ENCODE assay signal across 28 mouse cellular contexts in genomic region chr6:100221803-100222202, GRCm38 (mm10).
A peak's percentile ranks its signal among the peaks of the same experiment; 100 is the strongest.
DNase-seq lines count a peak whose midpoint lies in the region; ATAC-seq and TF ChIP-seq lines count a peak whose summit lies in the region.
"Had no signal": no experiment of that assay in that cellular context is flagged by ENCODE, and none has a peak within 500 bp of the region (broad histone marks: within the 10 kb centered on the region; RNA-seq: fewer than 3 reads in every experiment).

No protein-coding gene starts in this region.

- no peaks in the 10 kb centered on the region for H3K9me3 ChIP-seq in embryonic facial prominence, embryonic 12.5 days
- H3K9me3 ChIP-seq in embryonic facial prominence, embryonic 10.5 days = no peaks in the 10 kb centered on the region
- no peaks in the 10 kb centered on the region for H3K9me3 ChIP-seq in intestine, embryonic 14.5 days (ENCODE audit: control insufficient read depth, low read length)
- H3K9me3 ChIP-seq in limb, embryonic 14.5 days (ENCODE audit: control insufficient read depth, low read length) = no peaks in the 10 kb centered on the region
- H3K9me3 ChIP-seq: embryonic facial prominence, embryonic 15.5 days; forebrain, embryonic 12.5 days; G1E; heart, embryonic 10.5 days; hindbrain, embryonic 12.5 days; liver, embryonic 15.5 days; lung, embryonic 15.5 days; stomach, embryonic 15.5 days had no signal

- no peaks in the 10 kb centered on the region; the same call in 1 of the 2 replicates for H3K27me3 ChIP-seq in embryonic facial prominence, embryonic 12.5 days
- peaks cover 12% of the 10 kb centered on the region; the same call in 1 of the 2 replicates for H3K27me3 ChIP-seq in embryonic facial prominence, embryonic 10.5 days (replicated peaks; ENCODE audit: low read depth, poor library complexity, severe bottlenecking)
- no peaks in the 10 kb centered on the region for H3K27me3 ChIP-seq in intestine, embryonic 14.5 days (replicated peaks; ENCODE audit: control insufficient read depth, insufficient read depth, low read length)
- no peaks in the 10 kb centered on the region for H3K27me3 ChIP-seq in limb, embryonic 14.5 days (ENCODE audit: control insufficient read depth, insufficient read depth, low read length)
- H3K27me3 ChIP-seq: embryonic facial prominence, embryonic 15.5 days; liver, embryonic 15.5 days; lung, embryonic 15.5 days; stomach, embryonic 15.5 days had no signal

- H3K4me1 ChIP-seq in embryonic facial prominence, embryonic 12.5 days = peaks cover 36% of the 10 kb centered on the region
- H3K4me1 ChIP-seq in embryonic facial prominence, embryonic 10.5 days = peaks cover 60% of the 10 kb centered on the region
- H3K4me1 ChIP-seq in intestine, embryonic 14.5 days (replicated peaks; ENCODE audit: control insufficient read depth, insufficient read depth, low read length) = peaks cover 21% of the 10 kb centered on the region
- peaks cover 45% of the 10 kb centered on the region for H3K4me1 ChIP-seq in limb, embryonic 14.5 days (ENCODE audit: control insufficient read depth, insufficient read depth, low read length)
- H3K4me1 ChIP-seq: liver, embryonic 15.5 days had no signal

- H3K36me3 ChIP-seq in embryonic facial prominence, embryonic 12.5 days = no peaks in the 10 kb centered on the region
- no peaks in the 10 kb centered on the region for H3K36me3 ChIP-seq in embryonic facial prominence, embryonic 10.5 days (replicated peaks)
- no peaks in the 10 kb centered on the region for H3K36me3 ChIP-seq in intestine, embryonic 14.5 days (ENCODE audit: control insufficient read depth, insufficient read depth, low read length)
- H3K36me3 ChIP-seq in limb, embryonic 14.5 days (ENCODE audit: control insufficient read depth, insufficient read depth, low read length) = no peaks in the 10 kb centered on the region
- H3K36me3 ChIP-seq: forebrain, embryonic 12.5 days; heart, embryonic 10.5 days; hindbrain, embryonic 12.5 days; liver, embryonic 15.5 days; lung, embryonic 15.5 days; stomach, embryonic 15.5 days had no signal

- no peak for DNase-seq in embryonic facial prominence, embryonic 10.5 days (ENCODE audit: low spot score)
- DNase-seq in MN1 (ENCODE audit: low spot score) = peak; percentile 71
- DNase-seq in intestine, embryonic 14.5 days (ENCODE audit: low spot score) = no peak
- DNase-seq in limb, embryonic 14.5 days (ENCODE audit: low spot score) = no peak
- no peak for DNase-seq in kidney, adult 8-10 months
- DNase-seq in spleen, adult 12 weeks (ENCODE audit: low spot score) = no peak
- DNase-seq: adrenal gland, adult 2 months; adrenal gland, postnatal 36 days; cerebellum, adult 18-20 months; cerebellum, postnatal 14 days; forebrain, postnatal 0 days; heart, postnatal 36 days; kidney, adult 18-20 months; kidney, postnatal 4 days; layer of hippocampus, postnatal 36 days; left cerebral cortex, postnatal 4 days had no signal

- H3K4me2 ChIP-seq in embryonic facial prominence, embryonic 12.5 days (replicated peaks) = no peak overlapping the region
- no peak overlapping the region for H3K4me2 ChIP-seq in intestine, embryonic 14.5 days (ENCODE audit: low read length)
- H3K4me2 ChIP-seq in limb, embryonic 14.5 days (replicated peaks; ENCODE audit: low read depth, low read length, severe bottlenecking) = no peak overlapping the region
- H3K4me2 ChIP-seq: embryonic facial prominence, embryonic 15.5 days; forebrain, embryonic 12.5 days; hindbrain, embryonic 12.5 days; liver, embryonic 15.5 days; lung, embryonic 15.5 days; midbrain, embryonic 11.5 days; stomach, embryonic 15.5 days had no signal

- H3K27ac ChIP-seq in embryonic facial prominence, embryonic 12.5 days = peak overlapping the region; percentile 77
- H3K27ac ChIP-seq in embryonic facial prominence, embryonic 10.5 days (replicated peaks) = no peak overlapping the region
- H3K27ac ChIP-seq in intestine, embryonic 14.5 days (ENCODE audit: low read depth) = peak overlapping the region; percentile 67; the same call in 1 of the 2 replicates
- H3K27ac ChIP-seq in limb, embryonic 14.5 days (replicated peaks; ENCODE audit: low read depth, low read length) = 0 out of 2 replicates have a peak overlapping the region, but pooled peaks have one; percentile 38
- H3K27ac ChIP-seq: forebrain, embryonic 12.5 days; hindbrain, embryonic 12.5 days; hindbrain, postnatal 0 days; liver, embryonic 15.5 days; lung, embryonic 15.5 days had no signal

- no peak for TF ChIP-seq POLR2A in limb, embryonic 14.5 days (IDR thresholded peaks at IDR 0.05; ENCODE audit: borderline replicate concordance, extremely low read depth, insufficient read depth, insufficient read length)

- no peak overlapping the region for H3K4me3 ChIP-seq in embryonic facial prominence, embryonic 12.5 days
- H3K4me3 ChIP-seq in embryonic facial prominence, embryonic 10.5 days = no peak overlapping the region
- H3K4me3 ChIP-seq in intestine, embryonic 14.5 days (ENCODE audit: low read depth, low read length) = no peak overlapping the region
- H3K4me3 ChIP-seq in limb, embryonic 14.5 days (replicated peaks; ENCODE audit: low read length) = no peak overlapping the region
- H3K4me3 ChIP-seq: embryonic facial prominence, embryonic 15.5 days; forebrain, embryonic 12.5 days; heart, embryonic 10.5 days; hindbrain, embryonic 12.5 days; liver, embryonic 15.5 days; lung, embryonic 15.5 days; stomach, embryonic 15.5 days had no signal

- no peak for ATAC-seq in embryonic facial prominence, embryonic 12.5 days (ENCODE audit: insufficient number of reproducible peaks, insufficient read depth, low FRiP score, low TSS enrichment)
- peak; percentile 17; the same call in 1 of the 2 replicates for ATAC-seq in intestine, embryonic 14.5 days (replicated peaks; ENCODE audit: low FRiP score, low TSS enrichment, low read depth)
- no peak for ATAC-seq in limb, embryonic 14.5 days (ENCODE audit: low FRiP score, low read depth)
- ATAC-seq: forebrain, postnatal 0 days; hindbrain, postnatal 0 days; midbrain, embryonic 16.5 days had no signal

- 54% methylated on average over 4 of the region's 4 CpGs for WGBS in embryonic facial prominence, embryonic 12.5 days
- 77% methylated on average over 4 of the region's 4 CpGs for WGBS in embryonic facial prominence, embryonic 10.5 days
- WGBS in intestine, embryonic 14.5 days = 25% methylated on average over 4 of the region's 4 CpGs
- 27% methylated on average over 4 of the region's 4 CpGs for WGBS in limb, embryonic 14.5 days

- no peak overlapping the region for H3K9ac ChIP-seq in embryonic facial prominence, embryonic 12.5 days
- no peak overlapping the region for H3K9ac ChIP-seq in intestine, embryonic 14.5 days (ENCODE audit: low read length)
- no peak overlapping the region for H3K9ac ChIP-seq in limb, embryonic 14.5 days (ENCODE audit: low read depth, low read length, severe bottlenecking)
- H3K9ac ChIP-seq: embryonic facial prominence, embryonic 15.5 days; forebrain, embryonic 12.5 days; forebrain, postnatal 0 days; hindbrain, embryonic 12.5 days; liver, embryonic 15.5 days; lung, embryonic 15.5 days; stomach, embryonic 15.5 days had no signal
